In the genomic region with DNA sequence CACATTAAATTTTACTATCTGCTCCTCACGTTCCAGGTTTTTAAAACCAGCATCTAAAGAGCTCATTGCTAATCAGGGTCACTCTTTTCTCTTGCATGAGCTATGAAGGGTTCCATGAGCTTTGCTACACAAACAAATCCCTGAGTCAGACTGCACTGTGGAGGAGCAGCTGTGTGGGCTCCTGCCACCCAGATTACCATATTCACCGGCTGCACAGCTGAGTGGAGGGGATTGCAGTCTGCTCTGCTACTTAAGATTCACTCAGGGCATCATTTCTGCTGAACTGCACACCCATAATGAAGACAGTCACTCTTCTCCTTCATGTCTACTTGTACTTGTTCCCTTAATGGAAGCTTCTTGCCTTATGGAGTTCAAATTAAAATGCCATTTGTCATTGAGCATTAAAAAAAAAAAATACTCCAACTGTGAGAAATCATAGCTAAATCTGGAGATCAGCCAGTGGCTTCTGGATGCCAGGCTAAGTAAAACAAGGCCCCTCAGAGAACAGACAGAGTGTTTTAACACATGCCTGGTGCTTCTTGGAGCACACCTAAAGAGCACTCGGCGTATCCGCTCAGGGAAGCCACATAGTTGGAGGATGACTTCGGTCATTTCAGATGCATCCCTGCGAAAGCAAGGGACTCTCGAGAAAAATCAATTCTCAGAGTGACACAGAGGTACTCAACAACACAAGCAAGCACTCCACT, we compare ENCODE assay signal across 10 mouse cellular contexts.
A peak's percentile ranks its signal among the peaks of the same experiment; 100 is the strongest.
DNase-seq lines count a peak whose midpoint lies in the region; ATAC-seq lines count a peak whose summit lies in the region.
"Had no signal": no experiment of that assay in that cellular context is flagged by ENCODE, and none has a peak within 500 bp of the region (broad histone marks: within the 10 kb centered on the region; RNA-seq: fewer than 3 reads in every experiment).

No protein-coding gene starts in this region.

- peak; percentile 99 for ATAC-seq in frontal cortex, adult (ENCODE audit: low TSS enrichment)
- peak; percentile 96 for ATAC-seq in midbrain, embryonic 12.5 days (ENCODE audit: low FRiP score, low read depth)
- no peak for ATAC-seq in heart, embryonic 12.5 days (ENCODE audit: insufficient number of reproducible peaks, low FRiP score)
- ATAC-seq: liver, embryonic 12.5 days had no signal

- peak; percentile 76 for DNase-seq in Muller cell, postnatal 12 days (ENCODE audit: inconsistent ontology term)
- DNase-seq in layer of hippocampus, adult 9-10 months (ENCODE audit: low spot score): peak; percentile 37
- DNase-seq in ovary, adult 18-20 months (ENCODE audit: low spot score): no peak
- DNase-seq in heart, postnatal 4 days: no peak
- no peak for DNase-seq in cerebellum, adult 11-12 months
- DNase-seq: cerebellum, adult 8-10 months had no signal

- H3K27ac ChIP-seq in midbrain, embryonic 12.5 days (replicated peaks): peak overlapping the region; percentile 20; the same call in 1 of the 2 replicates
- no peak overlapping the region for H3K27ac ChIP-seq in heart, embryonic 12.5 days (ENCODE audit: poor library complexity, severe bottlenecking)
- H3K27ac ChIP-seq: liver, embryonic 12.5 days had no signal

- no peak overlapping the region for H3K9ac ChIP-seq in midbrain, embryonic 12.5 days (replicated peaks)
- H3K9ac ChIP-seq in heart, embryonic 12.5 days: no peak overlapping the region
- H3K9ac ChIP-seq: liver, embryonic 12.5 days had no signal

- WGBS in midbrain, embryonic 12.5 days: 73% methylated on average over 8 of the region's 8 CpGs
- 78% methylated on average over 8 of the region's 8 CpGs for WGBS in heart, embryonic 12.5 days

- no peaks in the 10 kb centered on the region for H3K27me3 ChIP-seq in midbrain, embryonic 12.5 days
- H3K27me3 ChIP-seq in heart, embryonic 12.5 days (replicated peaks): no peaks in the 10 kb centered on the region
- H3K27me3 ChIP-seq: liver, embryonic 12.5 days had no signal

- 0 out of 2 replicates have a peak, but pooled peaks cover 3% of the 10 kb centered on the region for H3K4me1 ChIP-seq in midbrain, embryonic 12.5 days
- no peaks in the 10 kb centered on the region for H3K4me1 ChIP-seq in heart, embryonic 12.5 days (replicated peaks)
- H3K4me1 ChIP-seq: liver, embryonic 12.5 days had no signal

- no peaks in the 10 kb centered on the region for H3K9me3 ChIP-seq in midbrain, embryonic 12.5 days
- H3K9me3 ChIP-seq in heart, embryonic 12.5 days (replicated peaks): no peaks in the 10 kb centered on the region

- no peak overlapping the region for H3K4me2 ChIP-seq in midbrain, embryonic 12.5 days (replicated peaks)
- no peak overlapping the region for H3K4me2 ChIP-seq in heart, embryonic 12.5 days
- H3K4me2 ChIP-seq: liver, embryonic 12.5 days had no signal

- no peak overlapping the region for H3K4me3 ChIP-seq in midbrain, embryonic 12.5 days
- no peak overlapping the region for H3K4me3 ChIP-seq in heart, embryonic 12.5 days
- H3K4me3 ChIP-seq: liver, embryonic 12.5 days had no signal

- no peaks in the 10 kb centered on the region for H3K36me3 ChIP-seq in midbrain, embryonic 12.5 days
- H3K36me3 ChIP-seq in heart, embryonic 12.5 days: no peaks in the 10 kb centered on the region
- H3K36me3 ChIP-seq: liver, embryonic 12.5 days had no signal

Comparison
In these comparisons a context has a peak if more than half of its experiments do, and no peak if none do; other contexts are left out.
1. DNase-seq: peak in Muller cell, postnatal 12 days (single experiment) and layer of hippocampus, adult 9-10 months (single experiment); none in ovary, adult 18-20 months (single experiment), heart, postnatal 4 days (single experiment) and cerebellum, adult 11-12 months (single experiment).